Mouse (Mus musculus): ENCODE data around the gene Ndufv3.

GRCm38 (mm10) chr17:31479108-31479844, 40.6 kb upstream of the Ndufv3 start:
- no peak for TF ChIP-seq POLR2A (IDR thresholded peaks at IDR 0.05; ENCODE audit: borderline replicate concordance, insufficient read depth, low read length)
- TF ChIP-seq CTCF (IDR thresholded peaks at IDR 0.05; ENCODE audit: borderline replicate concordance, insufficient read depth, low read depth, low read length): no peak

All from cerebellum, adult 2 months (tissue).